Mouse (Mus musculus): ENCODE measurements around the gene 4930579F01Rik. TPM values are rescaled to one million over a fixed set of nuclear protein-coding genes. Genes with fewer than 3 reads are reported as not detected.

Gene 4930579F01Rik
- total RNA-seq (2012; rRNA removed) (not detected in 2 replicates), total RNA-seq (2014; rRNA removed) (not detected in 2 replicates), polyA plus RNA-seq (2012; ENCODE audit: insufficient read length, low read depth) (not detected in 2 replicates)

DNA sequence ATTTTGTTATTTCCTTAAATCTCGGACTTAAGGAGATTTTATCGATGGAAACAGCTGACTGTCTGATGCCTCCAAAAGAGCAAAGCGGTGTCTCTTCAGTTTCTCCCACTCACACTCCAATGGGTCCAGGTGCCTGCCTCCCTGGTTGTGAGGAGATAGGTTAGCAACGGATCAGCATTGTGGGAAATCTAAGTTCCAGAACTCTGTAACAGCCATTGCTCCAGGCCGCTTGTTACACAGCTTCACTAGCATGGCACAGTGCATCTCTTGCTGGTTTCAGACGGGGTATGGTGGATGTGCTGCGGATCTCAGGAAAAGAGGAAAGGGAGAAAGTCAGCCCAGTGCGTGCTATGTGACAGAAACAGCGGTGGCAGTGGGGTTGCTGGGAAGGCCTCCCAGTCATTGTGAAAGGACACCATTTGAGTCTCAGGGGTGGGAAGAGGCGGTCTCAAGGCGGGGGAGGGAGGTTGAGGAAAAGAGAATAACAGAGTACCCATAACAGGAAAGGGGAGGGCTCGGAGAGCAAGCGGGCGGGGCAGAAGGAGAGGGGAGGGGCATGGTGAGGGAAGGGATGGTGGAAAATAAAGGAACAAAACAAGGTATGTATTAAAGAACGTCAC lies at the start of gene 4930579F01Rik:
Gene 4930579F01Rik, minus strand, starts transcription at position 143 of the 620 bp plus-strand sequence.
- peaks cover 2% of the 10 kb centered on the region for H3K9me3 ChIP-seq (replicated peaks; ENCODE audit: low read length)
- H3K79me2 ChIP-seq (replicated peaks; ENCODE audit: control insufficient read depth, extremely low read depth, insufficient read depth, poor library complexity, severe bottlenecking): no peaks in the 10 kb centered on the region
- DNase-seq (ENCODE audit: extremely low read depth): peak; percentile 53
- no peak within 1 kb of the TSS for H3K27ac ChIP-seq (ENCODE audit: insufficient read depth, low read depth)
- dilution Hi-C loops (cut with MboI; ENCODE audit: extremely low pct_ligation_motif_present, extremely low pct_unique_long_range_greater_than_20kb, low sequenced_read_pairs) (no loop called here), in situ Hi-C loops (cut with MboI; ENCODE audit: low pct_ligation_motif_present, low pct_unique_long_range_greater_than_20kb, low sequenced_read_pairs) (loop anchor here (10.0 kb wide), 1 partner anchor 241 kb away; no protein-coding TSS in a partner anchor)
- no peak within 1 kb of the TSS for H3K9ac ChIP-seq (ENCODE audit: insufficient read depth, low read depth)
- peaks cover 9 to 16% of the 10 kb centered on the region in 2 experiments for H3K4me1 ChIP-seq (ENCODE audit: control insufficient read depth in 1 of 2, insufficient read depth in 2 of 2)
- H3K4me2 ChIP-seq (ENCODE audit: insufficient read depth, low read depth, poor library complexity, severe bottlenecking): 0 out of 2 replicates have a peak within 1 kb of the TSS, but pooled peaks have one; percentile 1
- TF ChIP-seq NELFE (IDR thresholded peaks at IDR 0.05; ENCODE audit: low read depth, low read length): no peak
- TF ChIP-seq MYC (IDR thresholded peaks at IDR 0.05; ENCODE audit: low read depth, low read length): no peak
- peak; percentile 34; the same call in 1 of the 2 replicates for TF ChIP-seq BHLHE40 (IDR thresholded peaks at IDR 0.05; ENCODE audit: low read depth, low read length)
- TF ChIP-seq CHD1 (IDR thresholded peaks at IDR 0.05; ENCODE audit: low read depth, low read length): no peak
- no peak for TF ChIP-seq POLR2AphosphoS2 (IDR thresholded peaks at IDR 0.05; ENCODE audit: low read depth, low read length)
- peak; percentile 44 for TF ChIP-seq EP300 (IDR thresholded peaks at IDR 0.05; ENCODE audit: low read length)
- TF ChIP-seq MAFK (IDR thresholded peaks at IDR 0.05; ENCODE audit: insufficient replicate concordance, low read length): 0 out of 2 replicates have a peak, but pooled peaks have one; percentile 7
- no peak for TF ChIP-seq SIN3A (IDR thresholded peaks at IDR 0.05; ENCODE audit: low read length)
- 0 out of 2 replicates have a peak, but pooled peaks have one; percentile 34 for TF ChIP-seq MXI1 (IDR thresholded peaks at IDR 0.05; ENCODE audit: low read depth, low read length)
- 0 out of 2 replicates have a peak, but pooled peaks have one; percentile 33 for TF ChIP-seq TCF12 (IDR thresholded peaks at IDR 0.05; ENCODE audit: low read depth, low read length)
- TF ChIP-seq CHD2 (IDR thresholded peaks at IDR 0.05; ENCODE audit: low read length): peak; percentile 30; the same call in 1 of the 2 replicates
- TF ChIP-seq USF1 (IDR thresholded peaks at IDR 0.05; ENCODE audit: low read depth, low read length): no peak
- TF ChIP-seq E2F4 (IDR thresholded peaks at IDR 0.05; ENCODE audit: insufficient replicate concordance, low read depth, low read length): no peak
- no peak for TF ChIP-seq ELF1 (IDR thresholded peaks at IDR 0.05; ENCODE audit: low read depth, low read length)
- no peak for TF ChIP-seq NRF1 (IDR thresholded peaks at IDR 0.05; ENCODE audit: low read depth, low read length)
- no peak for TF ChIP-seq TBP (conservative IDR thresholded peaks at IDR 0.05; ENCODE audit: low read depth, low read length)
- TF ChIP-seq USF2 (conservative IDR thresholded peaks at IDR 0.05; ENCODE audit: low read depth, low read length): no peak
- no peak for TF ChIP-seq UBTF (IDR thresholded peaks at IDR 0.05; ENCODE audit: low read depth, low read length)
- TF ChIP-seq ZNF384 (IDR thresholded peaks at IDR 0.05; ENCODE audit: low read depth, low read length): no peak
- TF ChIP-seq MAX (IDR thresholded peaks at IDR 0.05; ENCODE audit: low read length): 0 out of 2 replicates have a peak, but pooled peaks have one; percentile 18
- no peak for TF ChIP-seq RAD21 (IDR thresholded peaks at IDR 0.05; ENCODE audit: low read depth, low read length)
- TF ChIP-seq ZKSCAN1 (IDR thresholded peaks at IDR 0.05; ENCODE audit: borderline replicate concordance, low read depth, low read length): no peak
- TF ChIP-seq IRF4 (IDR thresholded peaks at IDR 0.05; ENCODE audit: low read depth, low read length): peak; percentile 92
- no peak for TF ChIP-seq ETS1 (conservative IDR thresholded peaks at IDR 0.05; ENCODE audit: low read depth, low read length)
- no peak for TF ChIP-seq GABPA (IDR thresholded peaks at IDR 0.05; ENCODE audit: insufficient replicate concordance, low read depth, low read length)
- no peak for TF ChIP-seq ZC3H11A (IDR thresholded peaks at IDR 0.05; ENCODE audit: low read depth, low read length)
- TF ChIP-seq PAX5 (IDR thresholded peaks at IDR 0.05; ENCODE audit: low read length): no peak
- peak; percentile 66; the same call in 1 of the 2 replicates for TF ChIP-seq RCOR1 (conservative IDR thresholded peaks at IDR 0.05; ENCODE audit: low read depth, low read length)
- no peak for TF ChIP-seq KAT2A (IDR thresholded peaks at IDR 0.05; ENCODE audit: insufficient replicate concordance, low read length)
- no peak for TF ChIP-seq POLR2A (IDR thresholded peaks at IDR 0.05; ENCODE audit: low read depth, low read length)
- no peak for TF ChIP-seq SMC3 (IDR thresholded peaks at IDR 0.05; ENCODE audit: low read depth, low read length)
- TF ChIP-seq HCFC1 (IDR thresholded peaks at IDR 0.05; ENCODE audit: low read depth, low read length): 0 out of 2 replicates have a peak, but pooled peaks have one; percentile 14
- peak; percentile 71; the same call in 1 of the 2 replicates for TF ChIP-seq MAZ (IDR thresholded peaks at IDR 0.05; ENCODE audit: low read depth, low read length)
- 0 out of 2 replicates have a peak, but pooled peaks have one; percentile 31 for TF ChIP-seq JUND (conservative IDR thresholded peaks at IDR 0.05; ENCODE audit: low read depth, low read length)
- 0 out of 2 replicates have a peak, but pooled peaks have one; percentile 33 for TF ChIP-seq JUN (IDR thresholded peaks at IDR 0.05; ENCODE audit: insufficient read depth, low read depth, low read length)
- TF ChIP-seq ZMIZ1 (IDR thresholded peaks at IDR 0.05; ENCODE audit: low read depth, low read length): no peak
- no peak for TF ChIP-seq CTCF (conservative IDR thresholded peaks at IDR 0.05 in 1 of 2, IDR thresholded peaks at IDR 0.05 in 1 of 2; ENCODE audit: low read depth in 2 of 2, low read length in 2 of 2)
- peak; percentile 44; the same call in 1 of the 2 replicates for TF ChIP-seq MEF2A (IDR thresholded peaks at IDR 0.05; ENCODE audit: borderline replicate concordance, low read depth, low read length)
- no peaks in the 10 kb centered on the region for H3K36me3 ChIP-seq (replicated peaks in 1 of 2; ENCODE audit: control insufficient read depth in 1 of 2, insufficient read depth in 1 of 2, low read length in 1 of 2)
- H3K27me3 ChIP-seq (replicated peaks): no peaks in the 10 kb centered on the region
- H3K4me3 ChIP-seq (replicated peaks in 1 of 3; ENCODE audit: low read depth in 2 of 3, low read length in 2 of 3, poor library complexity in 1 of 3): no peak within 1 kb of the TSS
